ENCODE assay signal across 17 mouse cellular contexts in the genomic region with DNA sequence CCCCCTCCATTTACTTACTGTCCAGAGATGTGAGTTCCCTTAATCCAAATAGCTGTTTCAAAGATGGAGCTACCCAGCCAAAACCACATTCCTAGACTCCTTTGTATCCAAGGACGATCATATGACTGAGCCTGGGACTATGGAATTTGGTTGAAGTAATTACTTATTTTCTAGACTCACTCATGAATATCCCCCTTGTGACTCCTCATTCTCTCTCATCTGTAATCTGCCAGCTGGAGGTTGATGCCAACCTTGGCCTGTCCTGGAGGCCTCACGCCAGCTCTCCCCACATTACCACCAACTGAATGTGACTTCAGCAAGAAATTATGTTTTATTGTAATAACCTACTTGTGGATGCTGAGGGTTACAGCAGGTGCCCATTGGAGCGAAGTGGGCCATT.
DNase-seq lines count a peak whose midpoint lies in the region; ATAC-seq and TF ChIP-seq lines count a peak whose summit lies in the region.
"Had no signal": no experiment of that assay in that cellular context is flagged by ENCODE, and none has a peak within 500 bp of the region (broad histone marks: within the 10 kb centered on the region; RNA-seq: fewer than 3 reads in every experiment).

No protein-coding gene starts in this region.

- peak; percentile 65 for ATAC-seq in forebrain, embryonic 15.5 days (replicated peaks)

- H3K9me3 ChIP-seq in forebrain, embryonic 15.5 days: no peaks in the 10 kb centered on the region
- H3K9me3 ChIP-seq: limb, embryonic 13.5 days; liver, embryonic 15.5 days had no signal

- H3K4me3 ChIP-seq in layer of hippocampus, adult 2 months: no peak overlapping the region
- H3K4me3 ChIP-seq in forebrain, embryonic 15.5 days: no peak overlapping the region
- H3K4me3 ChIP-seq: limb, embryonic 13.5 days; liver, embryonic 15.5 days had no signal

- TF ChIP-seq CTCF in layer of hippocampus, adult 2 months (conservative IDR thresholded peaks at IDR 0.05): no peak

- no peak overlapping the region for H3K9ac ChIP-seq in forebrain, embryonic 15.5 days (replicated peaks)
- H3K9ac ChIP-seq: limb, embryonic 13.5 days; liver, embryonic 15.5 days had no signal

- peaks cover 82% of the 10 kb centered on the region for H3K4me1 ChIP-seq in forebrain, embryonic 15.5 days

- peak; percentile 11 for DNase-seq in gastrocnemius, postnatal 14 days
- DNase-seq in gastrocnemius, adult 8-10 months (ENCODE audit: low spot score in 2 of 2): no peak
- DNase-seq in layer of hippocampus, adult 2 months (ENCODE audit: low spot score in 2 of 2): no peak
- DNase-seq in layer of hippocampus, adult 8-10 months (ENCODE audit: low spot score in 2 of 2): no peak
- peak; percentile 11 for DNase-seq in NIH3T3 (ENCODE audit: low read depth)
- no peak for DNase-seq in thymus, postnatal 0 days (ENCODE audit: low spot score)
- DNase-seq in heart, postnatal 14 days: no peak
- DNase-seq: cerebellum, adult 11 months; heart, adult 11 months; lung, postnatal 36 days; midbrain, embryonic 14.5 days; right cerebral cortex, postnatal 14 days; thymus, postnatal 4 days had no signal

- no peaks in the 10 kb centered on the region for H3K27me3 ChIP-seq in forebrain, embryonic 15.5 days
- H3K27me3 ChIP-seq: CH12.LX; limb, embryonic 13.5 days; liver, embryonic 15.5 days had no signal

- intact Hi-C loops in gastrocnemius, postnatal 14 days (cut with DNase I; ENCODE audit: low total_unique reads): no loop called here
- intact Hi-C loops in heart, postnatal 14 days (cut with DNase I): no loop called here

- WGBS in forebrain, embryonic 15.5 days: 22% methylated on average over 3 of the region's 3 CpGs

- H3K27ac ChIP-seq in layer of hippocampus, adult 2 months: peak overlapping the region; percentile 4; the same call in 1 of the 2 replicates
- peak overlapping the region; percentile 54 for H3K27ac ChIP-seq in forebrain, embryonic 15.5 days (replicated peaks)
- H3K27ac ChIP-seq: limb, embryonic 13.5 days; liver, embryonic 15.5 days had no signal

- no peak overlapping the region for H3K4me2 ChIP-seq in forebrain, embryonic 15.5 days (replicated peaks)
- H3K4me2 ChIP-seq: limb, embryonic 13.5 days; liver, embryonic 15.5 days had no signal

- H3K36me3 ChIP-seq in forebrain, embryonic 15.5 days: no peaks in the 10 kb centered on the region
- H3K36me3 ChIP-seq: liver, embryonic 15.5 days had no signal

Comparison
In these comparisons a context has a peak if more than half of its experiments do, and no peak if none do; other contexts are left out.
1. DNase-seq: peak in gastrocnemius, postnatal 14 days (single experiment) and NIH3T3 (single experiment); none in gastrocnemius, adult 8-10 months (0 of 2), layer of hippocampus, adult 2 months (0 of 2), layer of hippocampus, adult 8-10 months (0 of 2), thymus, postnatal 0 days (single experiment) and heart, postnatal 14 days (0 of 2).